Mouse (Mus musculus): ENCODE data around the gene Cgn. TPM values are rescaled to one million over a fixed set of nuclear protein-coding genes. Genes with fewer than 3 reads are reported as not detected.
A peak's percentile ranks its signal among the peaks of the same experiment; 100 is the strongest.

The Cgn gene
- polyA plus RNA-seq, 1 experiment from 2014 or later: 15.5 TPM

- H3K9me3 ChIP-seq (replicated peaks): no peaks in the 10 kb centered on the region
- no peak overlapping the region for H3K27ac ChIP-seq (replicated peaks)
- no peak for ATAC-seq (ENCODE audit: low FRiP score)
- no peaks in the 10 kb centered on the region for H3K27me3 ChIP-seq (replicated peaks)
- WGBS: 84% methylated on average over 4 of the region's 4 CpGs
- H3K4me2 ChIP-seq: no peak overlapping the region
- H3K4me1 ChIP-seq: no peaks in the 10 kb centered on the region
- H3K36me3 ChIP-seq: no peaks in the 10 kb centered on the region
- H3K9ac ChIP-seq (replicated peaks): no peak overlapping the region
- no peak overlapping the region for H3K4me3 ChIP-seq (replicated peaks)
Observed at GRCm38 (mm10) chr3:94814663-94815062, 28.4 kb upstream of the Cgn start.

DNA sequence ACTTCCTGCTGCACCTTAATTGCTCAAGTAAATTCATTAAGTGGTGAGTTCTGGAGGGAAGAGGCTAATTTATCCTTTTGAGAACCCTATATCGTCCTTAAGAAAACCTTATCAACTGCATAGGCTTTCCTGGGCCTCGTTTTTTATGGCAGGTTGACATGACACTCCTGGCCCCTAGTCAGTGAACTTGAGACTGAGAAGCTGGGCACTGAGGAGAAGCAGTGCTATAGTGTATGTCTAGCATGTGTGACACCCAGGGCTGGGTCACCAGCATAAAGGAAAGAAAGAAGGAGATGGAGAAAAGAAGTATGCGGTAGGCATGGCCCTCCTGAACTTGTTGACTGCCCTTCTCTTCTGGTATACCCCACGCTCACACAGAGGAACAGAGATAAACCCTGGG is 27.8 kb upstream of the Cgn start:
- H3K27me3 ChIP-seq (replicated peaks): no peaks in the 10 kb centered on the region
- no peaks in the 10 kb centered on the region for H3K9me3 ChIP-seq (replicated peaks)
- WGBS: 78% methylated on average over 4 of the region's 4 CpGs
- no peak for ATAC-seq (ENCODE audit: low FRiP score)
- H3K36me3 ChIP-seq: no peaks in the 10 kb centered on the region
- H3K4me3 ChIP-seq (replicated peaks): no peak overlapping the region
- H3K4me2 ChIP-seq: no peak overlapping the region
- no peak overlapping the region for H3K27ac ChIP-seq (replicated peaks)
- H3K9ac ChIP-seq (replicated peaks): no peak overlapping the region
- no peaks in the 10 kb centered on the region for H3K4me1 ChIP-seq

GRCm38 (mm10) chr3:94813651-94814050 is 27.4 kb upstream of the Cgn start:
- no peak for ATAC-seq (ENCODE audit: low FRiP score)
- 78% methylated on average over 3 of the region's 3 CpGs for WGBS
- Histone ChIP-seq H3K9me3 (replicated peaks) (no peaks in the 10 kb centered on the region), H3K4me3 (replicated peaks) (no peak overlapping the region), H3K27me3 (replicated peaks) (no peaks in the 10 kb centered on the region), H3K4me2 (no peak overlapping the region), H3K9ac (replicated peaks) (no peak overlapping the region), H3K27ac (replicated peaks) (no peak overlapping the region), H3K36me3 (no peaks in the 10 kb centered on the region), H3K4me1 (no peaks in the 10 kb centered on the region)

DNA sequence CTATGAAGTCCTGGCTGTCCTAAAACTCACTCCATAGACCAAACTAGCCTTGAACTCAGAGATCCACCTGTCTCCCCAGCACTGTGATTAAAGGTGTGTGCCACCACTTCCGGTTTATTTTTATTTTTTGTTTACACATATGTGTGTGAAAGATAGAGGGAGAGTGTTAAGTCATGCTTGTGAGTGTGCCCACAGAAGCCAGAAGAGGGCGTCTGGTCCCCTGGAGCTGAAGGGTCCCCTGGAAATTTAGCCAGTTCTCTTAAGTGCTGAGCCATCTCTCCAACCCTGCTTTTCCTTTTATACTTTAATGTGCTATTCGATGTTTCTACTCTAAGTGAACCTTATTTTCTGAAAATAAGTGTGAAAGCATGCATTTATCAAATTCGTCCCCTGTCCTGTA is 25.3 kb upstream of the Cgn start:
- Histone ChIP-seq H3K36me3 (no peaks in the 10 kb centered on the region), H3K4me1 (no peaks in the 10 kb centered on the region), H3K9ac (replicated peaks) (no peak overlapping the region), H3K27ac (replicated peaks) (no peak overlapping the region), H3K27me3 (replicated peaks) (no peaks in the 10 kb centered on the region), H3K9me3 (replicated peaks) (no peaks in the 10 kb centered on the region), H3K4me3 (replicated peaks) (no peak overlapping the region), H3K4me2 (peak overlapping the region; percentile 15; the same call in 1 of the 2 replicates)
- 24% methylated on average over 4 of the region's 4 CpGs for WGBS
- no peak; the same call in 1 of the 2 replicates for ATAC-seq (ENCODE audit: low FRiP score)

- no peak overlapping the region for H3K4me3 ChIP-seq (replicated peaks)
- peaks cover 5% of the 10 kb centered on the region for H3K4me1 ChIP-seq
- WGBS: 91% methylated on average over 1 of the region's 1 CpGs
- H3K27ac ChIP-seq (replicated peaks): no peak overlapping the region
- no peaks in the 10 kb centered on the region for H3K9me3 ChIP-seq (replicated peaks)
- ATAC-seq (ENCODE audit: low FRiP score): no peak
- no peaks in the 10 kb centered on the region for H3K36me3 ChIP-seq
- H3K27me3 ChIP-seq (replicated peaks): no peaks in the 10 kb centered on the region
- H3K9ac ChIP-seq (replicated peaks): no peak overlapping the region
- H3K4me2 ChIP-seq: no peak overlapping the region
Observed at GRCm38 (mm10) chr3:94808296-94808695, 22.0 kb upstream of the Cgn start.

- peaks cover 5% of the 10 kb centered on the region for H3K4me1 ChIP-seq
- no peaks in the 10 kb centered on the region for H3K9me3 ChIP-seq (replicated peaks)
- 84% methylated on average over 4 of the region's 4 CpGs for WGBS
- no peak overlapping the region for H3K4me2 ChIP-seq
- H3K4me3 ChIP-seq (replicated peaks): no peak overlapping the region
- no peak overlapping the region for H3K9ac ChIP-seq (replicated peaks)
- no peak for ATAC-seq (ENCODE audit: low FRiP score)
- H3K27ac ChIP-seq (replicated peaks): no peak overlapping the region
- H3K27me3 ChIP-seq (replicated peaks): no peaks in the 10 kb centered on the region
- no peaks in the 10 kb centered on the region for H3K36me3 ChIP-seq
Observed at GRCm38 (mm10) chr3:94804976-94805375, 18.7 kb upstream of the Cgn start.

DNA sequence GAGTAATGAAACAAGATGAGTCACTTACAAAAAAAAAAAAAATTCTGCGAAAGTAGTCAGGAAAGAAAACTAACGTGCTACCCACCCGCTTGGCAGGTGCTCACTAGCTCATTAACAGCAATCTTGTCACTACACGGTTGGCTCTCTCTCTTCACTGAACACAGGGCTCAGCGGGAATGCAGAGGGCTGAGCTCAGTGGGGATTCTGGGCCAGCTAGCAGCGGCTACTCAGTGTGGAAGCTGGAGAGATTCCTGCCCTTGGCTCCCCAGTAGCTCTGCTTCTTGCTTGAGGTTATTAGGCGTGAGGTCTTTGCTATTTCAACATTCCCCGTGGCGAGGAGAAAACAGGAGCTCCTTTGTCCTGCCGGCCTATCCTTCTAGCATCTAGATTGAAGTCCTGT is 17.9 kb upstream of the Cgn start:
- Histone ChIP-seq H3K9me3 (replicated peaks) (no peaks in the 10 kb centered on the region), H3K27me3 (replicated peaks) (no peaks in the 10 kb centered on the region), H3K9ac (replicated peaks) (no peak overlapping the region), H3K36me3 (no peaks in the 10 kb centered on the region), H3K4me2 (peak overlapping the region; percentile 25; the same call in 1 of the 2 replicates), H3K27ac (replicated peaks) (no peak overlapping the region), H3K4me1 (peaks cover 5% of the 10 kb centered on the region), H3K4me3 (replicated peaks) (no peak overlapping the region)
- no peak for ATAC-seq (ENCODE audit: low FRiP score)
- WGBS: 6% methylated on average over 10 of the region's 10 CpGs

- Histone ChIP-seq H3K36me3 (no peaks in the 10 kb centered on the region), H3K27me3 (replicated peaks) (no peaks in the 10 kb centered on the region), H3K27ac (replicated peaks) (no peak overlapping the region), H3K4me1 (no peaks in the 10 kb centered on the region), H3K9ac (replicated peaks) (no peak overlapping the region), H3K4me3 (replicated peaks) (no peak overlapping the region), H3K4me2 (no peak overlapping the region), H3K9me3 (replicated peaks) (no peaks in the 10 kb centered on the region)
- no peak for ATAC-seq (ENCODE audit: low FRiP score)
Observed at GRCm38 (mm10) chr3:94796181-94796580, 9.9 kb upstream of the Cgn start.

DNA sequence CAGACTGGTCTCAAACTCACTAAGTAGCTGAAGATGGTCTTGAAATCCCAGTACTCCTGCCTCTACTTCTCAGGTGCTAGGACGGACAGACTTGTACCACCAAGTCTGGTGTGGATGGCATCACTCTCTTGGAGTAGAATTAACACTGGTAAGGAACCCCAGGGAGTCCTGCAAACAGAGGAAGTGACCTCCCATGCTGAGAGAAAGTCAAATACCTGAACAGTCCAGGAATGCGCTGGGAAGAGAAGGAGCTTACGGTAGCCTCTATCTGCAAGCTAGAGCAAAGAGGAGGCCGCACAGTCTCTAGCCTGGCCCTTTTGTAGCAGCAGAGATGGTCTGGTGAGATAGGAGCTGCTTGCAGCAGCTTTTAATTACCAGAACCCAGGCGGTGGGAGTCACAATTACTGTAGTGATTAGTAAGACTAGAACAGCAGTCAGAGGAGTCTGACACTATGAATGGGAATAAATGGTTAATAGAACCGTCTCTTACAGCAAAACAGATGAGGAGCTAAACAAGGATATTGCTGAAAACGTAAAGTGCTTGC is 9.4 kb upstream of the Cgn start:
- Histone ChIP-seq H3K4me3 (replicated peaks) (no peak overlapping the region), H3K27ac (replicated peaks) (no peak overlapping the region), H3K4me1 (no peaks in the 10 kb centered on the region), H3K9me3 (replicated peaks) (no peaks in the 10 kb centered on the region), H3K36me3 (no peaks in the 10 kb centered on the region), H3K4me2 (no peak overlapping the region), H3K9ac (replicated peaks) (no peak overlapping the region), H3K27me3 (replicated peaks) (no peaks in the 10 kb centered on the region)
- WGBS: 69% methylated on average over 7 of the region's 7 CpGs
- ATAC-seq (ENCODE audit: low FRiP score): no peak

DNA sequence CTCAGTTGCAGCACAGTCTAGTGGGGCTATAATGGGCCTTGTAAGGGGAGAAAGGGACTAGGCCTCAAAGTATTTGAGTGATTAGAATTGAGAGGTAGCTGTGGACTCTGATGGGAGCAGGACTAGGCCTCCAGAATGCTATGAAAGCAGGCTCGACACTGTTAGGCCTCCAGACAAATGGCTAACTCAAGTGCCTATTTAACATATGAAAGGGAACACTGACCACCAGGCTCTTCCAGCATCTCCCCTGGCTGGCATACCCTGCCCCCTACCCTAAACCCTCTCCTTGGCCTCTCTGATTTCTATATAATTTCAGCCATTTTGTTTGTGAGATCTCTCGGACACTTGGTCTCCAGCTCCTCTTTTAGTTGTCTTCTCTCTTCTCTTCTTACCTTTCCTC is 8.1 kb upstream of the Cgn start:
- H3K27ac ChIP-seq (replicated peaks): no peak overlapping the region
- H3K9ac ChIP-seq (replicated peaks): no peak overlapping the region
- 49% methylated on average over 2 of the region's 2 CpGs for WGBS
- ATAC-seq (ENCODE audit: low FRiP score): no peak
- no peaks in the 10 kb centered on the region for H3K4me1 ChIP-seq
- H3K27me3 ChIP-seq (replicated peaks): no peaks in the 10 kb centered on the region
- no peaks in the 10 kb centered on the region for H3K9me3 ChIP-seq (replicated peaks)
- no peaks in the 10 kb centered on the region for H3K36me3 ChIP-seq
- H3K4me2 ChIP-seq: no peak overlapping the region
- no peak overlapping the region for H3K4me3 ChIP-seq (replicated peaks)

DNA sequence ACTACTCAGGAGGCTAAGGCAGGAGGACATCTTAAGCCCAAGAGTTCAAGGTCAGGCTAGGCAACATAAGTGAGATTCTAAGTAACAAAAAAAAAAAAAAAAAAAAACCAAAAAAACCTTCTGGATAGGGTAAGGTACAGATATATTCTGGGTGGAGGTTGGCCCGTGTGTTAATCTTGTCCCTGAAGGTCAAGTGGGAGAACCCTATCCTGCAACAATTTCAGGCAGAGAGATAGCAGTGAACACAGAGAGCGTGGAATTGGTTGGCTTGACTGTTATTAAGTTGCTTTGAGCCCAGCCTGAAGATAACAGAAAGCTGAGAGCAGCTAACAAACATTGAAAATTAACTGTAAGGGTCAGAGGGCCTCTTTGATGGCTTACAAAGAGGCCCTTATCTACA is 7.4 kb upstream of the Cgn start:
- WGBS: 90% methylated on average over 2 of the region's 2 CpGs
- no peaks in the 10 kb centered on the region for H3K36me3 ChIP-seq
- no peaks in the 10 kb centered on the region for H3K9me3 ChIP-seq (replicated peaks)
- no peak overlapping the region for H3K27ac ChIP-seq (replicated peaks)
- H3K4me3 ChIP-seq (replicated peaks): no peak overlapping the region
- no peak overlapping the region for H3K4me2 ChIP-seq
- no peaks in the 10 kb centered on the region for H3K4me1 ChIP-seq
- ATAC-seq (ENCODE audit: low FRiP score): no peak
- H3K27me3 ChIP-seq (replicated peaks): no peaks in the 10 kb centered on the region
- H3K9ac ChIP-seq (replicated peaks): no peak overlapping the region

- Histone ChIP-seq H3K4me2 (no peak overlapping the region), H3K9ac (replicated peaks) (no peak overlapping the region), H3K9me3 (replicated peaks) (no peaks in the 10 kb centered on the region), H3K4me3 (replicated peaks) (no peak overlapping the region), H3K36me3 (no peaks in the 10 kb centered on the region), H3K4me1 (peaks cover 5% of the 10 kb centered on the region), H3K27me3 (replicated peaks) (no peaks in the 10 kb centered on the region), H3K27ac (replicated peaks) (no peak overlapping the region)
- 90% methylated on average over 2 of the region's 2 CpGs for WGBS
- no peak for ATAC-seq (ENCODE audit: low FRiP score)
Observed at GRCm38 (mm10) chr3:94792258-94792657, 6.0 kb upstream of the Cgn start.

GRCm38 (mm10) chr3:94789516-94789915 is 3.2 kb upstream of the Cgn start:
- H3K27ac ChIP-seq (replicated peaks): no peak overlapping the region
- H3K4me3 ChIP-seq (replicated peaks): no peak overlapping the region
- no peak overlapping the region for H3K4me2 ChIP-seq
- H3K9ac ChIP-seq (replicated peaks): no peak overlapping the region
- peaks cover 18% of the 10 kb centered on the region for H3K4me1 ChIP-seq
- no peaks in the 10 kb centered on the region for H3K36me3 ChIP-seq
- ATAC-seq (ENCODE audit: low FRiP score): no peak
- WGBS: 76% methylated on average over 2 of the region's 2 CpGs
- H3K27me3 ChIP-seq (replicated peaks): no peaks in the 10 kb centered on the region
- H3K9me3 ChIP-seq (replicated peaks): no peaks in the 10 kb centered on the region
